ENCODE assay signal across 18 mouse cellular contexts in genomic region chr2:65621838-65622237, GRCm38 (mm10). TPM values are rescaled to one million over a fixed set of nuclear protein-coding genes. Genes with fewer than 3 reads are reported as not detected.
A peak's percentile ranks its signal among the peaks of the same experiment; 100 is the strongest.
DNase-seq lines count a peak whose midpoint lies in the region; ATAC-seq and TF ChIP-seq lines count a peak whose summit lies in the region.
"Had no signal": no experiment of that assay in that cellular context is flagged by ENCODE, and none has a peak within 500 bp of the region (broad histone marks: within the 10 kb centered on the region; RNA-seq: fewer than 3 reads in every experiment).

No protein-coding gene starts in this region.

- no peak for TF ChIP-seq POLR2A in brain, embryonic 14.5 days (IDR thresholded peaks at IDR 0.05; ENCODE audit: borderline replicate concordance, extremely low read depth, insufficient read depth, insufficient read length, poor library complexity, severe bottlenecking)

- no peaks in the 10 kb centered on the region for H3K27me3 ChIP-seq in hindbrain, embryonic 11.5 days (ENCODE audit: control insufficient read depth, insufficient read depth, low read length)
- no peaks in the 10 kb centered on the region for H3K27me3 ChIP-seq in hindbrain, embryonic 10.5 days (ENCODE audit: insufficient read depth, poor library complexity, severe bottlenecking)
- no peaks in the 10 kb centered on the region for H3K27me3 ChIP-seq in hindbrain, embryonic 12.5 days
- no peaks in the 10 kb centered on the region for H3K27me3 ChIP-seq in midbrain, embryonic 15.5 days (replicated peaks)
- H3K27me3 ChIP-seq: megakaryocyte, embryonic 14.5 days had no signal

- H3K9me3 ChIP-seq in hindbrain, embryonic 11.5 days (ENCODE audit: control insufficient read depth, low read length) = no peaks in the 10 kb centered on the region
- no peaks in the 10 kb centered on the region for H3K9me3 ChIP-seq in hindbrain, embryonic 10.5 days
- H3K9me3 ChIP-seq in hindbrain, embryonic 12.5 days (replicated peaks) = no peaks in the 10 kb centered on the region
- H3K9me3 ChIP-seq in midbrain, embryonic 15.5 days = no peaks in the 10 kb centered on the region

- WGBS in hindbrain, embryonic 11.5 days = 80% methylated on average over 5 of the region's 5 CpGs
- 83% methylated on average over 5 of the region's 5 CpGs for WGBS in hindbrain, embryonic 10.5 days
- 81% methylated on average over 5 of the region's 5 CpGs for WGBS in hindbrain, embryonic 12.5 days
- 69% methylated on average over 5 of the region's 5 CpGs for WGBS in midbrain, embryonic 15.5 days

- 0 out of 2 replicates have a peak overlapping the region, but pooled peaks have one; percentile 2 for H3K4me3 ChIP-seq in hindbrain, embryonic 11.5 days (ENCODE audit: low read depth, low read length)
- no peak overlapping the region for H3K4me3 ChIP-seq in hindbrain, embryonic 10.5 days
- H3K4me3 ChIP-seq in hindbrain, embryonic 12.5 days = peak overlapping the region; percentile 26; the same call in 1 of the 2 replicates
- peak overlapping the region; percentile 51 for H3K4me3 ChIP-seq in midbrain, embryonic 15.5 days
- H3K4me3 ChIP-seq: megakaryocyte, embryonic 14.5 days had no signal

- no peaks in the 10 kb centered on the region for H3K36me3 ChIP-seq in hindbrain, embryonic 11.5 days (ENCODE audit: control insufficient read depth, insufficient read depth, low read length)
- no peaks in the 10 kb centered on the region for H3K36me3 ChIP-seq in hindbrain, embryonic 10.5 days
- H3K36me3 ChIP-seq in hindbrain, embryonic 12.5 days = no peaks in the 10 kb centered on the region
- no peaks in the 10 kb centered on the region for H3K36me3 ChIP-seq in midbrain, embryonic 15.5 days (replicated peaks)

- TF ChIP-seq CTCF in brain, embryonic 14.5 days (IDR thresholded peaks at IDR 0.05; ENCODE audit: borderline replicate concordance, extremely low read depth, insufficient read depth, insufficient read length) = no peak

- no peaks in the 10 kb centered on the region for H3K4me1 ChIP-seq in hindbrain, embryonic 11.5 days (replicated peaks; ENCODE audit: control insufficient read depth, insufficient read depth, low read length)
- H3K4me1 ChIP-seq in hindbrain, embryonic 10.5 days (replicated peaks) = 0 out of 2 replicates have a peak, but pooled peaks cover 3% of the 10 kb centered on the region
- H3K4me1 ChIP-seq in hindbrain, embryonic 12.5 days = no peaks in the 10 kb centered on the region; the same call in 1 of the 2 replicates
- H3K4me1 ChIP-seq in midbrain, embryonic 15.5 days = 0 out of 2 replicates have a peak, but pooled peaks cover 2% of the 10 kb centered on the region
- H3K4me1 ChIP-seq: megakaryocyte, embryonic 14.5 days had no signal

- no peak overlapping the region for H3K9ac ChIP-seq in hindbrain, embryonic 11.5 days (ENCODE audit: low read depth, low read length)
- H3K9ac ChIP-seq in hindbrain, embryonic 12.5 days = no peak overlapping the region
- no peak overlapping the region for H3K9ac ChIP-seq in midbrain, embryonic 15.5 days

- ATAC-seq in hindbrain, embryonic 11.5 days (ENCODE audit: low FRiP score) = no peak
- no peak for ATAC-seq in hindbrain, embryonic 12.5 days (ENCODE audit: low FRiP score)
- no peak for ATAC-seq in midbrain, embryonic 15.5 days (replicated peaks)
- ATAC-seq in activated CD4-positive, CD25-positive, alpha-beta regulatory T cell, adult 4 months = no peak
- ATAC-seq in megakaryocyte progenitor cell, adult 5-6 weeks (replicated peaks; ENCODE audit: poor library complexity) = no peak

- DNase-seq in hindbrain, embryonic 11.5 days (ENCODE audit: low spot score) = no peak
- no peak for DNase-seq in hindbrain, embryonic 10.5 days (ENCODE audit: low spot score)
- DNase-seq in brain, embryonic 14.5 days (ENCODE audit: low read depth) = peak; percentile 20
- DNase-seq in layer of hippocampus, adult 9-11 months = no peak
- DNase-seq: B cell, adult 2 months; embryo, embryonic 11 days; gastrocnemius, postnatal 36 days; kidney, adult 11 months; lung, adult 18-20 months; lung, postnatal 14 days; thymus, postnatal 36 days had no signal

- no peak overlapping the region for H3K4me2 ChIP-seq in hindbrain, embryonic 11.5 days (replicated peaks; ENCODE audit: low read depth, low read length)
- H3K4me2 ChIP-seq in hindbrain, embryonic 12.5 days (replicated peaks) = peak overlapping the region; percentile 36
- H3K4me2 ChIP-seq in midbrain, embryonic 15.5 days = peak overlapping the region; percentile 41
- H3K4me2 ChIP-seq: liver, embryonic 11.5 days had no signal

- H3K27ac ChIP-seq in hindbrain, embryonic 11.5 days (ENCODE audit: low read depth, low read length) = no peak overlapping the region
- no peak overlapping the region for H3K27ac ChIP-seq in hindbrain, embryonic 10.5 days
- no peak overlapping the region for H3K27ac ChIP-seq in hindbrain, embryonic 12.5 days
- H3K27ac ChIP-seq in midbrain, embryonic 15.5 days = peak overlapping the region; percentile 4; the same call in 1 of the 2 replicates
- H3K27ac ChIP-seq: kidney, postnatal 0 days had no signal

RNA-seq across cellular contexts. Expression of gene Scn2a, which starts 1.3 kb away (rescaled TPM):
- polyA plus RNA-seq in hindbrain, embryonic 11.5 days (2014; fragmentation: Nextera tagmentation; extraction: Ambion mirVana) = 9.8 and 16.6 TPM in 2 replicates
- polyA plus RNA-seq in hindbrain, embryonic 10.5 days (2016; fragmentation: Nextera tagmentation; extraction: Ambion mirVana) = 3.6 and 7.5 TPM in 2 replicates
- polyA plus RNA-seq in brain, embryonic 14.5 days (2012; rRNA removed) = 17.4 and 26.2 TPM in 2 replicates
- 18.2 and 21.3 TPM in 2 replicates for polyA plus RNA-seq in hindbrain, embryonic 12.5 days (2016; fragmentation: Nextera tagmentation; extraction: Ambion mirVana)
- polyA plus RNA-seq in midbrain, embryonic 15.5 days (2015; fragmentation: Nextera tagmentation; extraction: Ambion mirVana) = 43.6 and 47.5 TPM in 2 replicates
- under 1 TPM; 0.42 to 0.75 TPM for polyA plus RNA-seq in activated CD4-positive, CD25-positive, alpha-beta regulatory T cell, adult 4 months (2017; shearing (Covaris generic))
- not detected in 2 replicates for total RNA-seq in megakaryocyte progenitor cell, adult 5-6 weeks (2015)
- total RNA-seq in megakaryocyte progenitor cell, adult 5-6 weeks (2017) = not detected in 2 replicates

RNA-seq across cellular contexts. Expression of gene Scn3a, which starts 54.4 kb away (rescaled TPM):
- 33.2 and 34.4 TPM in 2 replicates for polyA plus RNA-seq in hindbrain, embryonic 11.5 days (2014; fragmentation: Nextera tagmentation; extraction: Ambion mirVana)
- polyA plus RNA-seq in hindbrain, embryonic 10.5 days (2016; fragmentation: Nextera tagmentation; extraction: Ambion mirVana) = 6.3 and 17.0 TPM in 2 replicates
- polyA plus RNA-seq in brain, embryonic 14.5 days (2012; rRNA removed) = 49.2 and 55.8 TPM in 2 replicates
- polyA plus RNA-seq in hindbrain, embryonic 12.5 days (2016; fragmentation: Nextera tagmentation; extraction: Ambion mirVana) = 47.6 and 49.4 TPM in 2 replicates
- 63.0 and 71.7 TPM in 2 replicates for polyA plus RNA-seq in midbrain, embryonic 15.5 days (2015; fragmentation: Nextera tagmentation; extraction: Ambion mirVana)
- polyA plus RNA-seq in activated CD4-positive, CD25-positive, alpha-beta regulatory T cell, adult 4 months (2017; shearing (Covaris generic)) = under 1 TPM in 1 of 2 experiments, not detected in 1; 0.11 TPM
- total RNA-seq in megakaryocyte progenitor cell, adult 5-6 weeks (2015) = not detected in 2 replicates
- not detected in 2 replicates for total RNA-seq in megakaryocyte progenitor cell, adult 5-6 weeks (2017)
